Mouse (Mus musculus) midbrain, embryonic 13.5 days (tissue): ENCODE results near the gene Peli2. TPM values are rescaled to one million over a fixed set of nuclear protein-coding genes. Genes with fewer than 3 reads are reported as not detected.
A peak's percentile ranks its signal among the peaks of the same experiment; 100 is the strongest.

Source experiments
- ATAC-seq: fragments of 200-750 bp; cut with Nextera tagmentation; 2 replicates; pipeline ENCODE4 v1.8.0; 2017; ENCODE audit warnings: mild to moderate bottlenecking, moderate TSS enrichment, moderate library complexity
- H3K27ac ChIP-seq: fragments of 300-500 bp; sonication (generic); 2 replicates; pipeline ENCODE4 v1.5.1; 2015; ENCODE audit warnings: inconsistent platforms, mild to moderate bottlenecking, moderate library complexity
- H3K27me3 ChIP-seq: fragments of 300-500 bp; sonication (generic); 2 replicates; pipeline ENCODE4 v1.6.1; 2015; ENCODE audit warnings: mild to moderate bottlenecking, inconsistent platforms
- H3K36me3 ChIP-seq: fragments of 300-500 bp; sonication (generic); 2 replicates; pipeline ENCODE4 v1.6.1; 2015; ENCODE audit warnings: mild to moderate bottlenecking, inconsistent platforms
- H3K4me1 ChIP-seq: fragments of 300-500 bp; sonication (generic); replicated peaks from 2 replicates; pipeline ENCODE4 v1.6.1; 2015; ENCODE audit warnings: inconsistent platforms
- H3K4me2 ChIP-seq: fragments of 300-500 bp; sonication (generic); replicated peaks from 2 replicates; pipeline ENCODE4 v1.6.1; 2015; ENCODE audit warnings: moderate library complexity, mild to moderate bottlenecking, inconsistent platforms
- H3K4me3 ChIP-seq: fragments of 300-500 bp; sonication (generic); replicated peaks from 2 replicates; pipeline ENCODE4 v1.5.1; 2015; ENCODE audit warnings: mild to moderate bottlenecking, inconsistent platforms
- H3K9ac ChIP-seq: fragments of 300-500 bp; sonication (generic); replicated peaks from 2 replicates; pipeline ENCODE4 v1.6.1; 2015; ENCODE audit warnings: mild to moderate bottlenecking, inconsistent platforms
- H3K9me3 ChIP-seq: fragments of 300-500 bp; sonication (generic); 2 replicates; pipeline ENCODE4 v1.6.1; 2016; ENCODE audit warnings: mild to moderate bottlenecking, inconsistent platforms
- WGBS: fragments of 180-500 bp; shearing (Covaris S2); methylation state at CpG from one replicate; pipeline ENCODE4 v1.1.7; 2015; 5-methylcytosine and 5-hydroxymethylcytosine counted together
- polyA plus RNA-seq: library from polyadenylated mRNA; unstranded; fragments of >200 nt; fragmentation: Nextera tagmentation; extraction: Ambion mirVana; gene quantifications from 2 replicates; pipeline ENCODE4 v1.2.1, GENCODE M21; 2015

Gene Peli2
- polyA plus RNA-seq, 1 experiment from 2014 or later, result 8.3 TPM

- H3K36me3 ChIP-seq, result no peaks in the 10 kb centered on the region
- peaks cover 12% of the 10 kb centered on the region for H3K4me1 ChIP-seq
- no peak for ATAC-seq
- 82% methylated on average over 9 of the region's 9 CpGs for WGBS
- H3K4me3 ChIP-seq, result no peak overlapping the region
- no peak overlapping the region for H3K27ac ChIP-seq
- no peaks in the 10 kb centered on the region for H3K9me3 ChIP-seq
- H3K4me2 ChIP-seq, result no peak overlapping the region
- no peak overlapping the region for H3K9ac ChIP-seq
- H3K27me3 ChIP-seq, result no peaks in the 10 kb centered on the region
Measured at GRCm38 (mm10) chr14:48246963-48247362, 126.3 kb downstream of the Peli2 start.

GRCm38 (mm10) chr14:48249459-48249858, 128.8 kb downstream of the Peli2 start:
- Histone ChIP-seq H3K9me3 (no peaks in the 10 kb centered on the region), H3K36me3 (peaks cover 6% of the 10 kb centered on the region), H3K9ac (no peak overlapping the region), H3K4me1 (peaks cover 18% of the 10 kb centered on the region), H3K4me3 (no peak overlapping the region), H3K4me2 (no peak overlapping the region), H3K27ac (no peak overlapping the region), H3K27me3 (no peaks in the 10 kb centered on the region)
- ATAC-seq, result no peak
- WGBS, result 97% methylated on average over 2 of the region's 2 CpGs

GRCm38 (mm10) chr14:48249909-48250308, 129.3 kb downstream of the Peli2 start:
- peaks cover 6% of the 10 kb centered on the region for H3K36me3 ChIP-seq
- WGBS, result 93% methylated on average over 9 of the region's 9 CpGs
- no peak overlapping the region for H3K4me2 ChIP-seq
- H3K4me3 ChIP-seq, result no peak overlapping the region
- peaks cover 18% of the 10 kb centered on the region for H3K4me1 ChIP-seq
- no peaks in the 10 kb centered on the region for H3K27me3 ChIP-seq
- H3K27ac ChIP-seq, result no peak overlapping the region
- no peaks in the 10 kb centered on the region for H3K9me3 ChIP-seq
- H3K9ac ChIP-seq, result no peak overlapping the region
- ATAC-seq, result no peak

GRCm38 (mm10) chr14:48251381-48251979, 130.9 kb downstream of the Peli2 start:
- WGBS, result 37% methylated on average over 9 of the region's 9 CpGs
- H3K4me3 ChIP-seq, result no peak overlapping the region
- H3K27me3 ChIP-seq, result no peaks in the 10 kb centered on the region
- ATAC-seq, result peak; percentile 80
- H3K9me3 ChIP-seq, result no peaks in the 10 kb centered on the region
- peaks cover 25% of the 10 kb centered on the region for H3K4me1 ChIP-seq
- peaks cover 12% of the 10 kb centered on the region for H3K36me3 ChIP-seq
- no peak overlapping the region for H3K4me2 ChIP-seq
- H3K9ac ChIP-seq, result no peak overlapping the region; the same call in 1 of the 2 replicates
- 0 out of 2 replicates have a peak overlapping the region, but pooled peaks have one; percentile 25 for H3K27ac ChIP-seq

- no peak for ATAC-seq
- no peak overlapping the region for H3K27ac ChIP-seq
- 81% methylated on average over 10 of the region's 10 CpGs for WGBS
Measured at GRCm38 (mm10) chr14:48253183-48253582, 132.6 kb downstream of the Peli2 start.

GRCm38 (mm10) chr14:48254696-48255095, 134.1 kb downstream of the Peli2 start:
- Histone ChIP-seq H3K27me3 (no peaks in the 10 kb centered on the region), H3K4me2 (no peak overlapping the region), H3K4me1 (peaks cover 25% of the 10 kb centered on the region), H3K27ac (no peak overlapping the region), H3K4me3 (no peak overlapping the region), H3K9ac (no peak overlapping the region), H3K36me3 (peaks cover 12% of the 10 kb centered on the region), H3K9me3 (no peaks in the 10 kb centered on the region)
- no peak for ATAC-seq
- 97% methylated on average over 8 of the region's 8 CpGs for WGBS

More at GRCm38 (mm10) chr14:48253183-48253582, 132.6 kb downstream of the Peli2 start:
- Histone ChIP-seq H3K9me3 (no peaks in the 10 kb centered on the region), H3K27me3 (no peaks in the 10 kb centered on the region), H3K36me3 (peaks cover 12% of the 10 kb centered on the region), H3K4me3 (no peak overlapping the region), H3K4me2 (no peak overlapping the region), H3K9ac (no peak overlapping the region), H3K4me1 (peaks cover 25% of the 10 kb centered on the region)

- no peak for ATAC-seq
- H3K4me3 ChIP-seq, result no peak overlapping the region
- 65% methylated on average over 5 of the region's 5 CpGs for WGBS
Measured at GRCm38 (mm10) chr14:48255290-48255689, 134.7 kb downstream of the Peli2 start.

GRCm38 (mm10) chr14:48257759-48258158, 137.1 kb downstream of the Peli2 start:
- Histone ChIP-seq H3K4me3 (no peak overlapping the region), H3K4me2 (no peak overlapping the region), H3K4me1 (peaks cover 16% of the 10 kb centered on the region), H3K36me3 (peaks cover 6% of the 10 kb centered on the region; the same call in 1 of the 2 replicates), H3K27me3 (no peaks in the 10 kb centered on the region), H3K9ac (no peak overlapping the region), H3K9me3 (no peaks in the 10 kb centered on the region), H3K27ac (no peak overlapping the region)
- ATAC-seq, result no peak
- 80% methylated on average over 7 of the region's 7 CpGs for WGBS

More at GRCm38 (mm10) chr14:48255290-48255689, 134.7 kb downstream of the Peli2 start:
- peaks cover 12% of the 10 kb centered on the region for H3K36me3 ChIP-seq
- H3K27ac ChIP-seq, result no peak overlapping the region
- H3K27me3 ChIP-seq, result no peaks in the 10 kb centered on the region
- no peaks in the 10 kb centered on the region for H3K9me3 ChIP-seq
- no peak overlapping the region for H3K9ac ChIP-seq
- peaks cover 25% of the 10 kb centered on the region for H3K4me1 ChIP-seq
- H3K4me2 ChIP-seq, result no peak overlapping the region

GRCm38 (mm10) chr14:48258696-48259366, 138.2 kb downstream of the Peli2 start:
- H3K36me3 ChIP-seq, result peaks cover 6% of the 10 kb centered on the region; the same call in 1 of the 2 replicates
- 89% methylated on average over 10 of the region's 10 CpGs for WGBS
- ATAC-seq, result no peak

GRCm38 (mm10) chr14:48263146-48263545, 142.5 kb downstream of the Peli2 start:
- H3K4me2 ChIP-seq, result no peak overlapping the region
- ATAC-seq, result no peak
- H3K27me3 ChIP-seq, result no peaks in the 10 kb centered on the region
- H3K9ac ChIP-seq, result no peak overlapping the region
- H3K4me3 ChIP-seq, result no peak overlapping the region
- H3K9me3 ChIP-seq, result no peaks in the 10 kb centered on the region
- no peaks in the 10 kb centered on the region for H3K4me1 ChIP-seq
- H3K36me3 ChIP-seq, result no peaks in the 10 kb centered on the region
- 94% methylated on average over 4 of the region's 4 CpGs for WGBS
- no peak overlapping the region for H3K27ac ChIP-seq

More at GRCm38 (mm10) chr14:48258696-48259366, 138.2 kb downstream of the Peli2 start:
- H3K9me3 ChIP-seq, result no peaks in the 10 kb centered on the region
- H3K4me2 ChIP-seq, result no peak overlapping the region
- no peak overlapping the region for H3K27ac ChIP-seq
- H3K27me3 ChIP-seq, result no peaks in the 10 kb centered on the region
- H3K4me3 ChIP-seq, result no peak overlapping the region
- H3K9ac ChIP-seq, result no peak overlapping the region
- peaks cover 12% of the 10 kb centered on the region for H3K4me1 ChIP-seq

GRCm38 (mm10) chr14:48266710-48267109, 146.1 kb downstream of the Peli2 start:
- Histone ChIP-seq H3K9me3 (no peaks in the 10 kb centered on the region), H3K4me1 (no peaks in the 10 kb centered on the region), H3K27ac (no peak overlapping the region), H3K36me3 (no peaks in the 10 kb centered on the region), H3K9ac (no peak overlapping the region), H3K4me2 (no peak overlapping the region), H3K27me3 (no peaks in the 10 kb centered on the region), H3K4me3 (no peak overlapping the region)
- 87% methylated on average over 6 of the region's 6 CpGs for WGBS
- ATAC-seq, result no peak

GRCm38 (mm10) chr14:48278291-48278690, 157.7 kb downstream of the Peli2 start:
- WGBS, result 82% methylated on average over 1 of the region's 1 CpGs
- H3K9me3 ChIP-seq, result no peaks in the 10 kb centered on the region
- no peak overlapping the region for H3K27ac ChIP-seq
- no peak for ATAC-seq
- no peaks in the 10 kb centered on the region for H3K27me3 ChIP-seq
- H3K36me3 ChIP-seq, result no peaks in the 10 kb centered on the region
- no peak overlapping the region for H3K4me3 ChIP-seq
- H3K9ac ChIP-seq, result no peak overlapping the region
- H3K4me2 ChIP-seq, result no peak overlapping the region
- H3K4me1 ChIP-seq, result no peaks in the 10 kb centered on the region
